Mouse (Mus musculus): Measurements from ENCODE around the gene Gmnn. TPM values are rescaled to one million over a fixed set of nuclear protein-coding genes. Genes with fewer than 3 reads are reported as not detected.

The Gmnn gene
- polyA plus RNA-seq, 2 experiments from 2014 or later = 47.8 to 61.4 TPM

GRCm38 (mm10) chr13:24760351-24760870 is 1.3 kb downstream of the Gmnn start:
- ATAC-seq = no peak

- ATAC-seq = no peak
Observed at GRCm38 (mm10) chr13:24759451-24759850, 2.3 kb downstream of the Gmnn start.

DNA sequence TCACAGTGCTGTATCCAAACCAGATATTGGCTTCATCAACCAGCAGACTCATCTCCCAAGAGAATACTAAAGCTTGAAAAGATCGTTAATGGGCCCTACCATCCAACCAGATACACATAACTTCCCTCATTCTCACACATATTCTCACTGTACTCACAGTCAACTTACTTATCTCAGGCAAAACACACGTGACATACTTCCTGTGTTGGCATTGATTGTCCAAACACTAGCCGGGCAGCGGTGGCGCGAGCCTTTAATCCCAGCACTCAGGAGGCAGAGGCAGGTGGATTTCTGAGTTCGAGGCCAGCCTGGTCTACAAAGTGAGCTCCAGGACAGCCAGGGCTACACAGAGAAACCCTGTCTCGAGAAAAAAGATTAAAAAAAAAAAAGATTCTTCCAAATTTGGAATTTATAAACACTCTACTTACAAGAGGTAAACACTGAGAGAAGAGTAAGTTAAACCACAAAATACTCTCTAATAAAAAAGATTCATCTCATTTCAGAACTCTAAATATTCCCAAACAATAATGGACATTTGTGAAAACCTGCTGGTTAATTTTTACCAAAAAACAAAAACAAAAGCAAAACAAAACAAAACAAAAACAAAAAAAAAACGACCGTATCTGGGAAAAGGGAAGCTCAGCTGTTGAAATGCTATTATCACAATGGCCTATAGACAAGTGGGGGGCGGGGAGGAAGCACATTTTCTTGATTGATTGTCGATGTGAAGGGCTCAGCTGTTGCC is 3.7 kb downstream of the Gmnn start:
- no peak for ATAC-seq

GRCm38 (mm10) chr13:24756756-24757155 is 5.0 kb downstream of the Gmnn start:
- ATAC-seq = no peak

DNA sequence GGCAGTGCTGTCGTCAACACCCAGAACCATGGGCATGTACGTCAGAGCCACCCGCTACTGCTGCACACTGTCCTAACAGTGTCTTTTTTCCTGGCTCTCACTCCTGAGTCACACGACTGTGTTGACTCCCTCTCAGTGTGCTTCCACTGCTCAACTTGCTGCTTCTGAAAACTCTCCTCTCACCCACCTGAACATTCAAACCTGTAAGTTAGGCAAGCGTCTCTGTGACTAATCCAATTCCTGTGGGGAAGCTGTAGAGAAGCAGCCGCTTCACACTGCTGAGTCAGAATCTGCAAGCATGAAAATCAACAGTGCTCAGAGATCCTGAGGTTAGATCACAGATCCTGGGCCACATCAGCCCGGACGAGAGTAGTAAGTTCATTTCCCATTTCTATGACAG is 10.3 kb downstream of the Gmnn start:
- ATAC-seq = no peak

DNA sequence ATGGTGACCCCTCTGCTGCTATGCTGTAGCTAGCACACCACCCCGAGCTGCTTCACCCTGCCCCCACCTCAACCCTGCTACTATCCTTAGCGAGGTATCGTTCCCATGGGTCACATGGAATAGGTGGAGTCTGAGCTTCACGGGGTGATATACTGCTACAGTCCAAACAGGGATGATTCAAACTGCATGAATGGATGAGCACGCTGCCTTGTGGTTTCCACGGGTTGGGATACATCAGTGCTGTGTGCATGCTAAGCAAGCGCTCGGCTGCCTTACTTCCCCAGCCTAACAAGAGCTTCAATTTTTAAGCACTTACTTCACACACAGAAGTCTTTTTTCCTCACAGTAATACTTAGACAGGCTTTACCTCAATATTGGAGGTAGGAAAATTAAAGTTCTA is 10.9 kb downstream of the Gmnn start:
- no peak for ATAC-seq

- no peak for ATAC-seq
Observed at GRCm38 (mm10) chr13:24747823-24748222, 13.9 kb downstream of the Gmnn start.

DNA sequence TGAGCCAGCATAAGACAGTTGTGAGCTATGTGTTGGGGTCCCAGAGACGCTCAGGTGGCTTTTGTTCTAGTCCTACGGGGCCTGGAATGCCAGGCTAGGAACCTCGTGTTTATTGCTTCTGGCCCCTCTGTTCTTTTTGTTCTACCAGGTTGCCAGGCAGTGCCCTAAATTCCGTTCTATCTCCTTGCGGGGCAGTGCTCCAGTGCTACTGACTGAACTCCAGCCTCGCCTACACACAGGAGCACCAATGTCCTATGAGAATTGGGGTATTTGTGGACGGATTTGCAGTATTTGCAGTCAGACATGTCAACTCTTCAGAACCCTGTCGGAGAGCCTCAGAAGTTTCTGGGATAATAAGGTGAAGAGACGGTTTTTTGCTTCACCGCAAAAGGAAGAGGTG is 20.7 kb downstream of the Gmnn start, which contains the start of gene Armh2:
Gene Armh2, plus strand, starts transcription at position 205 of the 400 bp plus-strand sequence.
- no peak for ATAC-seq

DNA sequence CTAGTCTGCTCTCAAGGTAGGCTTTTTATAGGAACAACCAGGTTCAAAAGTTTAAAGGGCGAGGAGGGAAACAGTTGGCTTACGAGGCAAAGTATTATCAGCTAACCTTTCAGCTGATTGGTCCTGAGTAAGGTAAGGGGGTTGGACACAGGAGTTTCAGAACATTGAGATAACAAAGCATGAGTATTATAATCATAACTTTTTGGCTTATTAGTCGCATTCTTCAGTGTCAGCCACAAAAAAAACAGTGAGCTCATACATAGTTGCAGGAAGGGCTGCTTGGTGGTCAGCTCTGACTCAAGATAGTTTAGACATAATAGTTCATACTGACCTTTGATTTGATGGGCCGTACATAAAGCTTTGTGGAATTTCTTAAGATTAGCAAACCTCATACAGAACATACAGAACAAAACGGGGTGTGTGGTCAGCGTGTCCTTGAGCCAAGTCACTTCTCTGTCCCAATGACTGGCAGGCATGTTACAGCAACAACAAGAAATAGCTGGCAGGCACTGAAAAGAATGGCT is 26.1 kb downstream of the Gmnn start:
- no peak for ATAC-seq

DNA sequence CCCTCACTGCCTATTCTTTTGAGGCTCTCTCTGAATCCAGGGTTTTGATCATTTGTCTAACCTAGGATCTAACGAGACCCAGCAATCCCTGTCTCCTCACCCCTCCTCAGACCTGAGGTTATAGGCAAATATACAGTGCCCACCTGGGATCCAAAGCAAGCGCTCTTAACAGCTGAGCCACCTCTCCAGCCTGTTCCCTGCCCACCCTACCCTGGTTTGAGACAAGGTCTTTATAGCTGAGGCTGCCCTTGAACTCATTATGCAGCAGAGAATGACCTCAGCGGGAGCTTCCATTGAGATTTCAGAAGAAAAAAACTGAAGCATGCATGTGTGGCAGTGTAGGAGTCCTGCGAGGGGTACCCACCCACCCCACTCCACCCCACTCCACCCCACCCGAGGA is 27.2 kb downstream of the Gmnn start:
- no peak for ATAC-seq

DNA sequence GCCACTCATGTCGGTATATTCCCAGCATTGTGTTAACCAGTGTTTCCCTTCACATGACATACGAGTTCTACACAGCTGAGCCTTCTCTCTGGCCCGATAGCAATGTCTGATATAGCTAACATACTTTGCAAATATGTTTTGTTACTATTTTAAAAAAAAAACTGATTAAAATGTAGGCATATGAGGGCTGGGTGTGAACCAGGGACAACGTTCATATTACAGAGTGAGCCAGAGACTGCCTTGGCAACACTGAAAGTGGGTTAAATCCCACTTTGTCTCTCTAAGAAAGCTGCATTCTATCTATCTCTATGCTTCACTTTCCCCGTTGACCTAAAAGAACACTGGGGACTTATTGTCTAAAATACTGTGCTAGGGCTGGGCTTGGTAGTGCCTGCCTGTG is 32.6 kb downstream of the Gmnn start:
- no peak for ATAC-seq

- no peak for ATAC-seq
Observed at GRCm38 (mm10) chr13:24724395-24724759, 37.3 kb downstream of the Gmnn start.

- no peak for ATAC-seq
Observed at GRCm38 (mm10) chr13:24723699-24724394, 37.9 kb downstream of the Gmnn start.

DNA sequence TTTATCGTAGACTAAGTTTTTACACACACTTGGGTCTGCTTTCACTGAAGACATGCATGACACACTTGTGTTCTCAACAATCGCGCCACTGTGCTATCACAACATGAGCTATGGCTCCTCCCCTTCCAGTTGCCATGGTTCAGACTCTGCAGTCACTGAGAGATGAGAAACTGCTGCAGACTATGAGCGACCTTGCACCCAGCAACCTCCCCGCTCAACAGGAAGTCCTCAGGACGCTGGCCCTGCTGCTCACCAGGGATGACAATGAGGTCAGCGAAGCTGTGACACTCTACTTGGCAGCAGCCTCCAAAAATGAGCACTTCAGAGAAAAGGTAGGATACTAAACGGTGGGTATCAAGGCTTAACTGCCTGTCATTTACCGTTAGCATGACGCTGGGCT is 40.2 kb downstream of the Gmnn start:
- ATAC-seq = no peak

- no peak for ATAC-seq
Observed at GRCm38 (mm10) chr13:24717677-24718076, 44.0 kb downstream of the Gmnn start.

GRCm38 (mm10) chr13:24716441-24716840 is 45.3 kb downstream of the Gmnn start:
- ATAC-seq = no peak

GRCm38 (mm10) chr13:24715601-24716000 is 46.1 kb downstream of the Gmnn start:
- no peak for ATAC-seq

DNA sequence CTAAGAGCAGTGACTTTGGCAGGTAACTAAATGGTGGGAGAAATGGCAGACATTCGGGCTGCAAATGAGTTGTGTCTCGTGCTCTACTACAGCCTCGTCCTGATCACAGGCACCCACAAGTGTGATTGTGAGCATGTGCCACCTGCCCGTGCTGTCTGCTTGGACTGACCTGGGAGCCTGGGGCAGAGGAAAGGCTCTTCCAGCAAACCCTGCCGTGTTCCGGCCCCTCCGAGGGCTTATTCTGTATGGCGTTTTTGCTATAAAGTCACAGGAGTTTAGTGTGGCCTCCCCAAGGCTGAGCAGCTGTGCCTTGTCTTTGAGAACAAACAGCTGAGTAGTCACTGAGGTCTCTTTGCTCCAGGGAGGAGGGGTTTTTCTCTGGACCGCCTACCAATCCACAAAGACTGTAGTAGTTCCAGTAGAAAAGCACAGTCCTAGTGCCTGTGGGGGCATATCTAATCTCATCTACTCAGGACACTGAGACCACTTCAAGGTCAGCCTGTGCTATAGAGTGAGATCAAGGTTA is 47.3 kb downstream of the Gmnn start:
- no peak for ATAC-seq

DNA sequence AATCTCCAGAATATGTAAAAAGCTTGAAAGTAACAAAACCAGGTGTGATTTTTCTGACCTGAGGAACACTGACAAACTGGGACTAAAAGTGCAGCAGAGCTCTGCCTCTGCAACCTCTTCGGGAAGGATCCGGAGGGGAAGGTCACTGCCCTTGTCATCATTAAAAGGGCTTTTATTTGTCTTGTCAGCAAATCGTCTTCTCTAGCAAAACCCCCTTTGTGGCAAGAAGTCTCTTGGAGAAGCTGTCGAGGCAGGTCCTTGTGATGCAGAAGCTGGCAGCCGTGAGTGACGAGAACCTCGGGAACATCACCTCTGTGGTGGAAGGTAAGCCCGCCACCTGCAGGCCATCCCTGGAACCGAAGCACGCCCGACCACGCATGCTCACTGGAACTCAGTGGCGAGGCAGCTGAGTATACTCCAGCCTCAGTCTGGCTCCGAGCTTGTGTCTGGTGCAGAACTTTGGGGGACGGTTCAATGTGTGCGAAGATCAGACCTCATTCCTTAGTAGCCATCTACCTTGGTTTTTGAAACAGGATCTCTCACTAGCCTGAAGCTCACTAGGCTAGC is 48.2 kb downstream of the Gmnn start:
- no peak for ATAC-seq

DNA sequence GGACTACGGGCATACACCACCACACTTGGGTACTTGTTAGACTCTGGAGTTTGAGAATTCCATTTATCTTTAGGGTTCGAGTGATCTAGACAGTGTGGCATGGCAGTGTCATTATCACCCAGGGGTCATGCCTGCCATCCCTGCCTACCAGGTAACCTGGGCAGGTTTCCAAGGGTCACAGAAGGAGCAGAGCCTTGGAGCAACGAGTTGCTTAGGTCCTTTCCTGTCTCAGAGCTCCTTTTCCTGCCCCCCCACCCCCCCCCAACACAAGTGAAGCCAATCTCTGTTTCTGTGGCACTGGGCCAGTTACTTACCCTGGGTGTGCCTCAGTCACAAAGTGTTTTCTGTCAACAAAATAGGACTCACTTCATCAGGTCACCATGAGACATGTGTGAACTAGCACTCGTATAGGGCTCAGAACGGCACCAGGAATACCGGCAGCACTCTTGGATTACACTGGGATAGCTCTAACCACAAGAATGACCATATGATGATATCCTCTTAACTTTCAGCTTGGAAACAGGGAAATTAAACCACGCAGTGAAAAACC is 49.1 kb downstream of the Gmnn start:
- no peak for ATAC-seq

DNA sequence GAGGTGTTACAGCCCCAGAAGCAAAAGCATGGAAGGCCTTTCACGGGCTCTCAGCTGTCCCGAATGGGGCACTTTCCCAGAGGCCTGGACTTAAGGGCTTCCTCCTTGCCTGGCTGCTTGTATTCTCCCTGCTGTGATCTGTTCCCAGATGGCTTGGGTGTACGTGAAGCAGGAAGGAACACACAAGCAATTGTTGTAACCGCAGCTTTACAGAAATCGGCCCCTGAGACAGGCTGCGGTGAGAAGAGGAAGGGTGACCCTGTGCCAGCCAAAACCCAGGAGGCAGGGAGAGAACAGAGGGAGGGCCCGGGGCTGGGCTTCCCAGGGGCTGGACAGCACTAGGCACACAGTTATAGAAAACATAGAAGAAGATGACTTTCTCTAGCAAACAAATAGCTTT is 50.8 kb downstream of the Gmnn start:
- ATAC-seq = no peak

GRCm38 (mm10) chr13:24709656-24710396 is 51.9 kb downstream of the Gmnn start:
- ATAC-seq = no peak
